Mouse (Mus musculus): Measurements from ENCODE around the gene Diras2.

Diras2 gene

DNA sequence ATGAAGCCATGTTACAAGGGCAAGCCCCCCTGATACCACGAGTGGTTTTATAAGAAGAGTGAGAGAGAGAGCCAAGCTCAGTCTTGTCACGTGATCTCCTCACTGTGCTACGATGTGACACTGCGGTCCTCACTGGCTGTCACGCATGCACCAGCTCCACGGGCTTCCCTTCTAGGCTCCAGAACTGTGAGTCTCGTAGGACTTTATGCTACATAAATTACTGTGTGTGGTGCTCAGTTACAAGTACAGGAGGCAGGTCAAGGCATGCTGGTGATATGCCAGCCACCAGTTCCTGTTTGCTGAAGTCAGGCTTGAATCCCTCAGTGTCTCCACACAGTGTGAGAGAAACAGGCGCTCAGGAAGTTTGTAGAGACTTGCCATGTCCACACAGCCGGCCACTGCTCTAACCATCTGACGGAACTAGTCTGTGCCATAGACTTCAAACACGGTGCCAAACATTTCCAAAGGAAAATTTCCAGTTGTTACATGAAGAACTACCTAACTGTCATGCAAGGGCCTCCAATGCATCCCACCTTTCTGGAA, 76.3 kb downstream of the Diras2 start:
- ChIA-PET CTCF (interaction anchor here in 1 of 4 experiments (1.6 kb wide), 1 partner anchor 179 kb away, joined by 7 read pairs; no protein-coding TSS in a partner anchor), POLR2A (interaction anchor here in 3 of 4 experiments (0.6 to 1.0 kb wide), 4 partner anchors 9 to 77 kb away, joined by 3 to 4 read pairs (median 4); no protein-coding TSS in a partner anchor)
